Mouse (Mus musculus): Measurements from ENCODE around the gene F9. TPM values are rescaled to one million over a fixed set of nuclear protein-coding genes. Genes with fewer than 3 reads are reported as not detected.
A peak's percentile ranks its signal among the peaks of the same experiment; 100 is the strongest.

Gene F9
- not detected in 2 replicates for total RNA-seq (2014; fragmentation: Nextera tagmentation)
- 0.09 TPM in 1 of 2 replicates, not detected in the other for total RNA-seq (2017)

GRCm38 (mm10) chrX:59999221-60000083 is at the start of gene F9:
F9 (plus strand) TSS chrX:59999464.
- peak; percentile 62 for ATAC-seq (replicated peaks; ENCODE audit: poor library complexity, severe bottlenecking)

GRCm38 (mm10) chrX:59969767-59970166 is 29.5 kb upstream of the F9 start:
- ATAC-seq (replicated peaks; ENCODE audit: poor library complexity, severe bottlenecking), result peak; percentile 88

GRCm38 (mm10) chrX:60000084-60000443 is 800 bp downstream of the F9 start:
- ATAC-seq (replicated peaks; ENCODE audit: poor library complexity, severe bottlenecking), result peak; percentile 46

- peak; percentile 97 for ATAC-seq (replicated peaks; ENCODE audit: poor library complexity, severe bottlenecking)
Measured at GRCm38 (mm10) chrX:60001461-60001860, 2.2 kb downstream of the F9 start.

- ATAC-seq (replicated peaks; ENCODE audit: poor library complexity, severe bottlenecking), result peak; percentile 85
Measured at GRCm38 (mm10) chrX:60013084-60013676, 13.9 kb downstream of the F9 start.

GRCm38 (mm10) chrX:60014588-60014987 is 15.3 kb downstream of the F9 start:
- ATAC-seq (replicated peaks; ENCODE audit: poor library complexity, severe bottlenecking), result no peak

- peak; percentile 71 for ATAC-seq (replicated peaks; ENCODE audit: poor library complexity, severe bottlenecking)
Measured at GRCm38 (mm10) chrX:60021007-60021406, 21.7 kb downstream of the F9 start.

- ATAC-seq (replicated peaks; ENCODE audit: poor library complexity, severe bottlenecking), result peak; percentile 98
Measured at GRCm38 (mm10) chrX:60021595-60021994, 22.3 kb downstream of the F9 start.

- ATAC-seq (replicated peaks; ENCODE audit: poor library complexity, severe bottlenecking), result peak; percentile 61
Measured at GRCm38 (mm10) chrX:60026654-60027053, 27.4 kb downstream of the F9 start.

- no peak for ATAC-seq (replicated peaks; ENCODE audit: poor library complexity, severe bottlenecking)
Measured at GRCm38 (mm10) chrX:60054745-60055144, 55.5 kb downstream of the F9 start.

GRCm38 (mm10) chrX:60055185-60055584 is 55.9 kb downstream of the F9 start:
- ATAC-seq (replicated peaks; ENCODE audit: poor library complexity, severe bottlenecking), result no peak

- ATAC-seq (replicated peaks; ENCODE audit: poor library complexity, severe bottlenecking), result no peak
Measured at GRCm38 (mm10) chrX:60075359-60075758, 76.1 kb downstream of the F9 start.

Other genes with a start within 250 kb of the F9 start
- gene Mcf2, start 179.6 kb downstream of the F9 start, total RNA-seq (2014; fragmentation: Nextera tagmentation), result not detected in 2 replicates
- gene Mcf2, start 179.6 kb downstream of the F9 start, total RNA-seq (2017), result 0.04 and 0.82 TPM in 2 replicates

All from granulocyte monocyte progenitor cell, adult 5-6 weeks (primary cell).